Mouse (Mus musculus) ES-E14 (cell line): ENCODE data around the gene Lpp. TPM values are rescaled to one million over a fixed set of nuclear protein-coding genes. Genes with fewer than 3 reads are reported as not detected.
"Not testable (repeated sequence)": the region's sequence is repeated elsewhere in the genome, so short reads cannot be mapped to it uniquely, and the experiment has no call there.

Source experiments
- DNase-seq: peaks from one replicate; pipeline ENCODE4 v3.0.0-alpha.2; 2013; ENCODE audit warnings: low read depth, low spot score
- H3K27ac ChIP-seq: 2 replicates; pipeline ENCODE4 v1.5.1; 2012; ENCODE audit warnings: low read depth, mild to moderate bottlenecking, low read length, moderate library complexity, mixed read lengths; ENCODE audit not compliant: poor library complexity, insufficient read depth, severe bottlenecking
- H3K36me3 ChIP-seq: 2 replicates; pipeline ENCODE4 v1.6.1; 2012; ENCODE audit warnings: mild to moderate bottlenecking, low read length, moderate library complexity, mixed read lengths; ENCODE audit not compliant: control insufficient read depth, poor library complexity, insufficient read depth, severe bottlenecking
- H3K4me1 ChIP-seq, 2 experiments: fragments of 150-350 bp in 1 of 2; sonication (generic) in 1 of 2; 2 replicates each; pipeline ENCODE4 v1.6.1; 2012; ENCODE audit warnings: low read length in 2 of 2, mild to moderate bottlenecking in 1 of 2, mixed read lengths in 1 of 2; ENCODE audit not compliant: control insufficient read depth in 2 of 2, insufficient read depth in 2 of 2, poor library complexity in 1 of 2
- H3K4me3 ChIP-seq, 2 experiments: fragments of 150-350 bp in 1 of 2; sonication (generic) in 1 of 2; 2 replicates each; pipeline ENCODE4 v1.5.1; 2012; ENCODE audit warnings: low read length in 2 of 2, low read depth in 1 of 2, mild to moderate bottlenecking in 1 of 2, mixed read lengths in 1 of 2; ENCODE audit not compliant: insufficient read depth in 1 of 2, poor library complexity in 1 of 2, severe bottlenecking in 1 of 2
- H3K9ac ChIP-seq: 2 replicates; pipeline ENCODE4 v1.6.1; 2012; ENCODE audit warnings: low read depth, mild to moderate bottlenecking, low read length, mixed read lengths; ENCODE audit not compliant: poor library complexity, insufficient read depth, severe bottlenecking
- H3K9me3 ChIP-seq: fragments of 150-350 bp; sonication (generic); 2 replicates; pipeline ENCODE4 v1.6.1; 2012; ENCODE audit warnings: low read depth, mild to moderate bottlenecking, low read length; ENCODE audit not compliant: control insufficient read depth, insufficient read depth
- CHD2 ChIP-seq: IDR thresholded peaks from 2 replicates; pipeline ENCODE4 v1.6.1; 2014; ENCODE audit warnings: mild to moderate bottlenecking, low read depth, low read length, inconsistent platforms
- HCFC1 ChIP-seq: IDR thresholded peaks from 2 replicates; pipeline ENCODE4 v1.6.1; 2012; ENCODE audit warnings: low read length, inconsistent platforms, borderline replicate concordance; ENCODE audit not compliant: insufficient read depth
- MAFK ChIP-seq: IDR thresholded peaks from 2 replicates; pipeline ENCODE4 v1.6.1; 2014; ENCODE audit warnings: mild to moderate bottlenecking, low read depth, low read length, inconsistent platforms; ENCODE audit not compliant: insufficient read depth
- ZC3H11A ChIP-seq: IDR thresholded peaks from 2 replicates; pipeline ENCODE4 v1.6.1; 2012; ENCODE audit warnings: low read depth, mild to moderate bottlenecking, inconsistent platforms, low read length, borderline replicate concordance
- ZNF384 ChIP-seq: IDR thresholded peaks from 2 replicates; pipeline ENCODE4 v1.6.1; 2012; ENCODE audit warnings: low read depth, low read length, inconsistent platforms
- in situ Hi-C, 2 experiments: fragments of 600-800 bp; cut with MboI; formaldehyde crosslinking; loops; one replicate each; pipeline ENCODE4 v1.15.1; 2025; ENCODE audit warnings: low sequenced_read_pairs in 2 of 2, inconsistent platforms in 1 of 2; ENCODE audit not compliant: unreplicated experiment in 2 of 2
- total RNA-seq: library from RNA; depleted of rRNA; stranded (reverse); fragments of 300-350 nt; gene quantifications from 2 replicates; pipeline ENCODE4 v1.2.3, GENCODE M21; 2012

The Lpp gene
- total RNA-seq, 1 experiment, result 31.4 TPM

GRCm38 (mm10) chr16:25021743-25022359, 628.5 kb downstream of the Lpp start:
- in situ Hi-C loops, DNase-seq, H3K36me3 ChIP-seq, H3K4me1 ChIP-seq, H3K9ac ChIP-seq, H3K4me3 ChIP-seq, H3K27ac ChIP-seq, H3K9me3 ChIP-seq: not testable (repeated sequence)
- peak; percentile 79 for TF ChIP-seq ZNF384

- no peak overlapping the region for H3K4me3 ChIP-seq
- H3K9ac ChIP-seq, result no peak overlapping the region
- H3K36me3 ChIP-seq, result no peaks in the 10 kb centered on the region
- H3K4me1 ChIP-seq, result peaks cover 0 to 1% of the 10 kb centered on the region in 2 experiments; a peak in 3 of 4 replicates
- TF ChIP-seq HCFC1 (no peak), MAFK (no peak), CHD2 (no peak), ZC3H11A (no peak), ZNF384 (no peak)
- no peak for DNase-seq
- in situ Hi-C loops, result no loop called here
- H3K27ac ChIP-seq, result no peak overlapping the region
- H3K9me3 ChIP-seq, result no peaks in the 10 kb centered on the region
Observed at GRCm38 (mm10) chr16:25024591-25024990, 631.3 kb downstream of the Lpp start.

GRCm38 (mm10) chr16:25026191-25026590, 632.9 kb downstream of the Lpp start:
- peaks cover 0 to 1% of the 10 kb centered on the region in 2 experiments; a peak in 3 of 4 replicates for H3K4me1 ChIP-seq
- H3K36me3 ChIP-seq, result no peaks in the 10 kb centered on the region
- in situ Hi-C loops, result no loop called here
- H3K27ac ChIP-seq, result no peak overlapping the region; the same call in 1 of the 2 replicates
- TF ChIP-seq ZNF384 (0 out of 2 replicates have a peak, but pooled peaks have one; percentile 37), ZC3H11A (no peak)
- DNase-seq, result no peak
- no peak overlapping the region for H3K4me3 ChIP-seq
- H3K9me3 ChIP-seq, result no peaks in the 10 kb centered on the region
- no peak overlapping the region for H3K9ac ChIP-seq

GRCm38 (mm10) chr16:25029548-25029947, 636.2 kb downstream of the Lpp start:
- no peak for DNase-seq
- Histone ChIP-seq H3K27ac (no peak overlapping the region), H3K9ac (no peak overlapping the region), H3K4me3 (no peak overlapping the region), H3K4me1 (peaks cover 1 to 3% of the 10 kb centered on the region in 2 experiments), H3K9me3 (no peaks in the 10 kb centered on the region), H3K36me3 (no peaks in the 10 kb centered on the region)
- in situ Hi-C loops, result no loop called here
- TF ChIP-seq ZC3H11A (no peak), ZNF384 (no peak), HCFC1 (no peak), MAFK (no peak), CHD2 (no peak)

- TF ChIP-seq MAFK (no peak), HCFC1 (no peak), ZNF384 (no peak)
- peak overlapping the region; percentile 32; the same call in 1 of the 2 replicates for H3K27ac ChIP-seq
- no peaks in the 10 kb centered on the region for H3K9me3 ChIP-seq
- DNase-seq, result no peak
- in situ Hi-C loops, result no loop called here
- H3K9ac ChIP-seq, result no peak overlapping the region
- H3K36me3 ChIP-seq, result no peaks in the 10 kb centered on the region
- H3K4me1 ChIP-seq, result peaks cover 20 to 27% of the 10 kb centered on the region in 2 experiments; a peak in 3 of 4 replicates
- no peak overlapping the region for H3K4me3 ChIP-seq
Observed at GRCm38 (mm10) chr16:25037361-25037760, 644.1 kb downstream of the Lpp start.
